Mouse (Mus musculus) granulocyte monocyte progenitor cell, adult 5-6 weeks (primary cell): Measurements from ENCODE around the gene Drosha. TPM values are rescaled to one million over a fixed set of nuclear protein-coding genes. Genes with fewer than 3 reads are reported as not detected.
"Not testable (repeated sequence)": the region's sequence is repeated elsewhere in the genome, so short reads cannot be mapped to it uniquely, and the experiment has no call there.

ENCODE experiments used
- ATAC-seq: replicated peaks from 2 replicates; pipeline ENCODE4 v1.8.0; 2016; ENCODE audit warnings: mild to moderate bottlenecking, moderate TSS enrichment, inconsistent platforms; ENCODE audit not compliant: poor library complexity, severe bottlenecking
- total RNA-seq, 2 experiments: library from RNA; stranded (forward) in 1 of 2; stranded (reverse) in 1 of 2; fragments of 200-712, 200-1000 nt in 1 of 2; fragments of >200 nt in 1 of 2; fragmentation: Nextera tagmentation in 1 of 2; gene quantifications; 2 replicates each; pipeline ENCODE4 v1.2.3; 2014 to 2017

Gene Drosha
- total RNA-seq, 2 experiments from 2014 or later = 23.5 to 33.0 TPM

DNA sequence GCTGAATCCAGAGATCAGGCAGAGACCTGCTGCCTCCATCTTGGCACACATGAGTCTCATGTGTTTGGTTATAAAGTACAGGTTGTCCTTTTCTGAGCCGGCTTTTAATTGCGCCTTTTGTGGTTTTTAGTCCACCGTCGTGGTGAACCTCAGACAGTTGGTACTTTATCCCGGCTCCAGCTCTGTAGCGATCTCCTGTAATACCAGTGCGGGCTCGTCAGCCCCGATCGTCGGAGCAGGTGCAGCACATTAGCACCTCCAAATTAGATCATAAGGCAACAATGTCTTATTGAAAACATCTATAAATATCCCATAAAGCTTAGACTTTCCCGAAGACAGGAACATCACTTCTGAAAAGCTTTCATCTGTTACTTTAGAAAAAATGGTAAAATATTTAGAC, 53.3 kb downstream of the Drosha start:
- ATAC-seq = no peak

DNA sequence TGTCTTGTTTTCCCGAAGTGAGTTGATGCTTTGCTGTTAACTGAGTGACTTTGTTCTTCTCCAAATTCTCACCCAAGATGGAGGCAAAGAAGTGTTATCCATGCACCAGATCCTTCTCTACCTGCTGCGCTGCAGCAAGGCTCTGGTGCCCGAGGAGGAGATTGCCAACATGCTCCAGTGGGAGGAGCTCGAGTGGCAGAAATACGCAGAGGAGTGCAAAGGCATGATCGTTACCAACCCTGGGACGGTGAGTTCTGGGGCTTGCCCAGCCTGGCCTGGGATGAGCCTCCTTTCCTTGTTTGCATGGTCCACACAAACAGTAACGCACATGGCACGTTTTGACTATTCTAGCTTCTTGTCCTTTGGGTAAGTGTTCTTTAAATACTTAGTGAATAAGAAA, 54.0 kb downstream of the Drosha start:
- ATAC-seq = no peak

DNA sequence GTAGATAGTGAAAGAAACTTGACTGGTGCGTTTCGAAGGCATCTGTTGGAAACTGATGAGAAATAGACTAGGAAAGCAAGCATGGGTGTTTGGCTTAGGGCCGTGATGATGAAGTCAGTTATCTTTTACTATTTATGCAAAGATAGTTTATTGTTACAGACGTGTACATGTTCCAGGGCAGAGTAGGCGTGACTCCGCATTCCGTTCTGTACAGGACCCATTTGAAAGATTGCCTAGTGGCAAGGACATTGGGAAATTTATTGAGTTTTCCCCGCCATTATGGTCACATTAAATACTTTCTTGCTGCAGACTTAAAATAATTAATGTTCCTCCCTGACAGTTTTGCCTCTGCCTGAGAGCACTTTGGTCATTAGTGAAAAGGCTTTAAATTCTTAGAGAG, 55.3 kb downstream of the Drosha start:
- no peak for ATAC-seq

DNA sequence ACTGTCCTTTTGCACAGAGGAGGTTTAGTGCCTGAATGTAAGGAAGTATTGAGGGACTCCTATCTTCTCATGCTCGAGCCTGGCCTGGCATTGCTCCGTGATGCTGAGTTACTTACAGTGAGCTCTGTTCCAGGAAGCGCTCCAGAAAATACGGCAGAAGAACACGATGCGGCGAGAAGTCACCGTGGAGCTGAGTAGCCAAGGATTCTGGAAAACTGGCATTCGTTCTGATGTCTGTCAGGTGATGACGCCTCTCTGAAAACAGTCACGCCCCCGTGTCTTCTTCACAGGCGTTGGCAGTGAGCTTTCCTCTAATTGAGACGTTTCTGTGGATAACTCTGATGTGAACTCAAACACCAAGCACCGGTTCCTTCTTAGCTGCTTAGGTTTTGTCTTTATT, 60.2 kb downstream of the Drosha start:
- no peak for ATAC-seq

DNA sequence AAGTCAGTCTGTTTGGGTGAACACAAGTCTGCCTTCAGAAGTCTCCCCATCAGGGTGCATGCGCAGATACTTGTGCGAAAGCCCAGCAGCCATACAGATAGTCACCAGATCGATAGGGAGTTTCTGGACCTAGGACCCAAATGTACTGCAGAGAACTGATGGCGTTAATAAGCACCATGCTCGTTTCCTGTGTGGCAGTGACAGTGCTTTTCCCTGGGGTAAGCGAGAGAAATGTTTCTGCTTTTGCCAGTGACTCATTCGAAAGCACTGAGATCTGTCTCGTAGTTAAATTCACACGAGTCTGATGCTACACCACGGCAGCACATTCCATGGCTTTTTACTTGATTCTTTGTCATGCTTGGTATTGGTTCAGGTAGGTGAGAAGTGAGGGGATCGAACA, 60.7 kb downstream of the Drosha start:
- no peak for ATAC-seq

DNA sequence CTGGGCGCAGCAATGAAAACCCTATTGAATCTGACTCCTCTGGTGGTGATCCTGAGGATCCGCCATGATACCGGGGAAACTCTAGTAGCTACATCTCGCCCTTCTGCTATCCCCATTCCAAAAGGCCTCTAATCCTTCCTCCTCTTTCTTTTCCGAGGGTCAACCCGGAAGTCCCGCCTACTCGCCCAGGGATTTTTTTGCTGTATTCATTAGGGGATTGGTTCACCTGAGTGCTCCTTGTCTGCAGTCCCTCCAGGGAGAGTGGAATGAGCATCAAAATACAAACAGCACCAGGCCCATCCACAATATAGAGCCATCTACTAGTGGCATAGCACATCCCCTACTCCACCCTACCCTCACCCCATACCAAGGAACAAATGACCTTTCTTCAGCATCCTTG, 62.6 kb downstream of the Drosha start:
- ATAC-seq = no peak

DNA sequence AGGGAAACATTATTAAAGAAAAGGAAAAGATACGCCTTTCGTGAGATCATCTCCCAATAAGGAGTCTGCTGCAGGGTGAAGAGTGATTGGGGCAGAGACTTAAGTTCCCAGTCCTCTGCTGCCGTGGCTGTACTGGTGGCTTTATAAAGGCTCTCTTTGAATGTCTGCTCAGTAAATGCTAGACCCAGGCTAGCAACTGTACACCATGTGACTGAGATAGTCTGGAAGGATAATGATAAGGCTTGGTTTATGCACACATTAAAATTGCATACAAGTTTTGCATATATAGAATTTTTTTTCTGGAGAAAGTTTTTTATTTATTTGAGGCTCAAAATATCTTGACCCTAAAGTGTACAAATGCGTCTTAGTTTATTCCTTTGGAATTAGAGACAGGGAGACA, 63.7 kb downstream of the Drosha start:
- no peak for ATAC-seq

DNA sequence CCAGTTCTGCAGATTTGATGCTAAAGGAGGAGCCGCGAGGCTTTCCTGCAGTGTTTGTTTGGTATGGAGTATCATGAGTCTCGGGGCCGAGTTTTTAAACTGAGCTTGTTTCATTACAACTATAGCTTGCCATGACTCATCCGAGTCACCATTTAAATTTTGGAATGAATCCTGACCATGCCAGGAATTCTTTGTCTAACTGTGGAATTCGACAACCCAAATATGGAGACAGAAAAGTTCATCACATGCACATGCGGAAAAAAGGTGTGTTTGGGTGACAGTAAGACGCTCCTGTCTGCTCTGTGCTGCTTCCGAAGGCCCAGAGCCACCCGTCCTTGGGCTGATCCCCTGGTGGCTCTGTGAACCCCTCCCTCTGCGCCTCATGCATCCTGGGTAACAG, 65.3 kb downstream of the Drosha start:
- ATAC-seq = no peak

DNA sequence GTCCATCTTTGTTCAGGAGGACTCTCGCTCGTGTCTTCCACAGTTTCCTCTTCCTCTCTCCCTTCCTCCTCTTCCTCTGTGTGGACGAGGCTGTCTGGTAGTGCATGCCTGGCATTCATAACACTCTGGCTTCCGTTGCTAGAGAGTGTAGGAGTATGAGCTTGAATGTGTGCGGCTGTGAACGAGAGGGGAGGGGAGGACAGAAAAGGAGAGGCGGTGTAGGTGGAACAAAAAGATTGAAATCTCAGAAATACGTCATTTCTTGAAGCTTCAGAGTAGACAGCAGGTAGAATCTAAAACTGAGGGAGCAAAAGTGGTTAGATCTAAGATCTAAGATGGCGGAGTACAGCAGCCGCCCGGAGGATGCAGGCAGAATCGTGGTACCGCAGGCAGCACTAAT, 70.8 kb downstream of the Drosha start:
- ATAC-seq = no peak

DNA sequence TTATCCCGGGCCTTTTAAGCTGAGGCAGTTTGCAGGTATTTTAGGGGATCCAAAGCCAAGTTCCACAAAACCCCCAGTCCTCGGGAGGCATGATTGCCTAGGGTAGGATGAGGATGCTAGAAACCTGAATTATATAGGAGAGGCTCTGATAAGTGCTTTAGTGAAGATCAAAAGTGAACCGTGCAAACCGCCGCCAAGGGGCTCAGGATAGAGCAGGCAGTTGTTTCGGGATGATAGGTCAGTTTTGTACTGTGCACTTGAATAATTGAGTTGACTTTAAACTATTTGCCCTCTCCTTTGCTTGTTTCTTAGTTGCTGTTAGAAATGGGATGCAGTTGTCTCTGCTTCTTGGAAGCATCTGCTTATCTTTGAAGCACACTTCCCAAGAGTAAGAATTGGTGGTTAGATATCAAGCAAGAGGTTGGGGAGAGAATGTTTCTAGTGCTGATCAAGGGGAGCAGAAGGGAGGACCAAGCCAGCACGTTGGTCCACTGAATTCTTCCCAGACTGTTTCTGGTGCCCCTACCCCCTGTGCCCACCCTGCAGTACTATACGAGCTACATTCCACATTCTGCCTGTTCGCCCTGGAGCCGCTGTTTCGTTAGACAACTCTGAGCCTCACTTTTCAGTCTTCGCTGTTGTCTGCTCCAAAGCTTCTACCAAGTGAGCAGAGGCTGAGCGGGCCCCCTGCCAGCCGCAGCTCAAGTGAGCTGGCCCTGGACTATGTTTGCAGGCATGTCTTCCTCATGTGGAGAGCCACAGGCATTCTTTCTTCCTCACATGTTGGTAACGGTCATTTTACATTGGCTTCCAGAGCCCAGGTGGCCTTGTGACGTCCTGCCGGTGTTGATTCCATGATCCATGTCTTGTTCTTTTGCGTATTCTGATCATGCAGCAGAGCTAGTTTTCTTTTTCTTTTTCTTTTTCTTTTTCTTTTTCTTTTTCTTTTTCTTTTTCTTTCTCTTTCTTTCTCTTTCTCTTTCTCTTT, 71.7 kb downstream of the Drosha start:
- no peak for ATAC-seq

DNA sequence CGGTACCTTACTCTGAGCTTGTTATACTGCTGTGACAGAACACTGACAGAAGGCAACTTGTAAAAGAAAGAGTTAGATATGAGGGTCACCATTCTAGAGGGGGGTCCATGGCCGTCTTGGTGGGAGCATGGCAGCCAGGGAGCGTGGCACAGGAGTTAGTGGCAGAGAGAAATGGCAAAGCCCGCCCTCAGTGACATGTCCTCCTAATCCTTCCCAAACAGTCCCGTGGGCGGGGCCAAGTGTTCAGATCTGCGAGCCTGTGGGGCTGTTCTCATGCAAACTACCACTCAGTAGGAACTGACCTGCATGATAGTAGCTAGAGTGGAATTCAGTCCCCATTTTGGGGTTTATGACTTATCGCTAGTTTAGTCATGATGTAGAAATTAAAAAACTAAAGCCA, 73.2 kb downstream of the Drosha start:
- ATAC-seq = no peak

DNA sequence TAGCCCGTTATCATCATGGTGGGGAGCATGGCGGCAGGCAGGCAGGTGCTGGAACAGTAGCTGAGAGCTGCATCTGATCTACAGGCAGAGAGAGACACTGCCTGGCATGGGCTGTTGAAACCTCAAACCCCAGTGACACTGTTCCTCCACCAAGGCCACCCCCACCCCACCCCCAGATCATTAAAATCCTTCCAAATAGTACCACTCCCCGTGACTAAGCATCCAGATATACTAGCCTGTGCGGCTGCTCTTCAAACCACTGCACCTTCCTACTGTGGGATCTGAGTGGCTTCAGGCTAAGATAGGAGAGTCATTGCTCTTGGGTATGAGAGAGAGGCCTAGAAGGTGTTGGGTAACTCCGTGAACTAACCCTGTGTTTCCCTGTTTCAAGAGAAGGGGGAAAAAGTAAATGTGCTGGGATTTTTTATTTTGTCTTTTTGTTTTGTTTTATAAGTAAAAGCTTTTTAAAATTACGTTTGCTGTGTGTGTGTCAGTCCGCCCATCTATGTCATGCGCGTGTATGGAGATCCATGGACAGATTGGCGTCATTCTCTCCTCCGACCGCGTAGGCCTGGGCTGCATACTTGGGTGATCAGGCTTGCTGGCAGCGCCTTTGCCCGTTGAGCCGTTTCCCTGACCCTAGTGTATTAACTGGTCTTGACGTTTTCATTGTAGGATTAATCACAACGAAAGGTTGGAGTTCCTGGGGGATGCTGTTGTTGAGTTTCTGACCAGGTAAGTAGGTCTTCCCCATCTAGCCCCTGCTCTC, 76.0 kb downstream of the Drosha start:
- ATAC-seq = no peak

DNA sequence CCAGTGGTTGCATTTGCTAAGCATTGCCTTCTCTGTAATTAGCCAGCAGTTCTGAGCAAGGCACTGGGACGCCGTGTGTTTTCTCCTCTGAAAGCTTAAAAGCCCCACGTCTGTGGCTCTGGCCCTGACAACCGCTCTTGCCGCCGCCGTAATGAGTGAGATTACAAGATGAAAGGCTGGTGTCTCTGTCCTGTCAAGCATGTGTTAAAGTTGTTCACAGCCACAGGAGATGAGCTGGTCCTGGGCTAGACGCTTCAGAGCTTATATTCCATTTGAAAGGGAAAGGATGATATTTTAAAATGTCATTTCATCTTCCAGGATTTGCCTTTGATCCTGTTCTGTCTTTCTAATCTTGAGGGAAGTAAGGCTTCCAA, 76.6 kb downstream of the Drosha start:
- ATAC-seq = no peak

DNA sequence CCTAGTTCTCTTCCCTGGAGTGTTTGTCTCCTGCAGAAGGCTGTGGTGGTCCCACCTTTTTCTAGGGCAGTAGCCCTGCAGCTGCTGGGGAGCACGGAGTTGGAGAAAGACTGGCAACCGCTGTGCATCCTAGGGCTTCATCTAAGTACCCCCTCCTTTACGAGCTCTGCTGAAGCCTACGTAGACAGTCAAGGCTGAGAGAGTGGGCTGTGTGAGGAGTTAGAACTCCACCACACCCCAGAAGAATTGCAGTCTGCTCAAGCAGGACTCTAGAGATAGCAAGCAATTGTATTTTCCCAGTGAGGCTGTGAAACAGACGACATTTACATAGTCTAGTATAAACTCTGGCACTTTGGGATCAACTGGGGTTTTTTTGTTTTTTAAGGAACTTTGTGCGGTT, 79.8 kb downstream of the Drosha start:
- no peak for ATAC-seq

DNA sequence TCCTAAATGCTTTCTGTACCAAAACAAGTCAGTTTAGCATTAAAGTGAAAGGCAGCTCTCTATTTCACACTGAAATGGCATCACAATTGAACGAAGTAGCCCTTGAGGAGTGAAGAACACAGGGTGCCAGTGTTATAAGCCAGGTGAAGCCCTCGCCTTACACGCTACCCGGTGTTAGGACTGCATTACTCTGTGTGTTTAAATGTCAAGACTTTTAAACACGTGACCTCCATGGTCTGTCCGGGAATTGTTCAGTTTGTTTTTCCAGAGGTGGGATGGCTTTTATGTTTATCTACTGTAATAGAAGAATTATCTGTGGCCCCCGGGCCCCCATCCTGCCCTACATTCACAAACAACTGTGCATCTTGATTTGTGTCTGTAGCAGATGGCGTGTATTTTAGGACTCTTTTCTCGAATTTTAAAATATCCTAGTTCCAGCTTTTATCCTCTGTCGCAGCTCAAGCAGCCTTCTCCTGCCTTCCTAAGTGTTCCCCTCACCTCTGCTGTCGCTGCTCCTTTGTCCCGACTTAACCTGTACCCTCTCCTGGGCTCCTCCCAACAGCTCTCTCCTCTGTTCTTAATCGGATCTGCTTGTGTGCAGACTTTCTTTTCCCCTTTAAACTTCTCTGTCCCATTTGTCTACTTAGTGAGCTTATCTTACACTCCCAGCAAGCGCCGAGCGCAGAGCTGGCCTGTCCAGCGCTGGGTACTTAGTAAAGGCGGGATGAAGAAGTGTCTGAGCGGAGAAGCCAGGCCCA, 83.5 kb downstream of the Drosha start:
- no peak for ATAC-seq

DNA sequence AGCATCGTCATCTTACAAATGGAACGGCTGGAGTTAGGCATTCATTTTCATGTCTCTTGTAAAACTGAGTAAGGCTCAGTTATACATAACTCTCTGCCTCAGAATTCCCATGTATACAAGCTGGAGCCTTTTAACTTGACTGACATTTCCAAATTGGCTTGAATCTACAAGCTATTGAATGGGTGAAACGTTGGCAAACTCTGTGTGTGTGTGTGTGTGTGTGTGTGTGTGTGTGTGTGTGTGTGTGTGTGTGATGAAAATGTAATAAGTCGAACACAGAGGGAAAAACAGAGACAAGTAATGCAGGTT, 84.1 kb downstream of the Drosha start:
- no peak for ATAC-seq

DNA sequence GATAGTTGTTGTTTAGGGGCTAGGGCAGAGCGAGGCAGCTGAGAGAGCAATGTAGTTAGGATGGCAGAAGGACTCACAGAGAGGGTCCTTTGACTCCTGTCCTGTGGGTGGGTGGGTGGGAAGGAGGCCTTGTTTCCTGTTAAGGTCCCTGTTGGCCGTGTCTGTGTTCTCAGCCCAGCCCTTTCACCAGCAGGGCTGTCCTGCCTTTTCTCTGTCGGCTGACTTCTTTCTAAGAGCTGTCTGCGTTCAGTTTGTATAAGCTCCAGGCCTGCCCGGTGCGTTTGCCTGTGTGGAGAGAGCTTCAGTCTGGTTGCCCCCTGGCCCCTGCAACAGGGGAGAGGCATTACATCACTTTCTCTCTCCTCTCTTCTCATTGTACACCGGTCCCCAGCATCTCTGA, 84.6 kb downstream of the Drosha start:
- ATAC-seq = no peak

DNA sequence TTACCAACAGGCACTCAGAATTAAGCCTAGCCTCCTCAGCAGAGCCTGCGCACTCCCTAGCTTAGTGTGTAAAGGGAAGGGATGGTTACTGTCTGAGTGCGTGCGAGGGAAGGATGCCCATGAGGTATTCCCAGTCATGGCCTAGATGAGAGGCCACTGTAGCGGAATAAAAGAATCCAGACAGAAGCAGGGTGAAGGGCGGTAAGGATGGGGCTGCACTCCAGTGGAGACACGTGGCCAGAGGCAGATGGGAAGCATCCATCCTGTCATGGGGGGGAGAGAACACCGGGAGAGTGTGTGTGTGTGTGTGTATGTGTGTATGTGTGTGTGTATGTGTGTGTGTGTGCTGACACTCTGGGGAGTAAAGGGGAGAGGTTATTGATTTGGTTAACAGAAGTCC, 86.5 kb downstream of the Drosha start:
- ATAC-seq = no peak

DNA sequence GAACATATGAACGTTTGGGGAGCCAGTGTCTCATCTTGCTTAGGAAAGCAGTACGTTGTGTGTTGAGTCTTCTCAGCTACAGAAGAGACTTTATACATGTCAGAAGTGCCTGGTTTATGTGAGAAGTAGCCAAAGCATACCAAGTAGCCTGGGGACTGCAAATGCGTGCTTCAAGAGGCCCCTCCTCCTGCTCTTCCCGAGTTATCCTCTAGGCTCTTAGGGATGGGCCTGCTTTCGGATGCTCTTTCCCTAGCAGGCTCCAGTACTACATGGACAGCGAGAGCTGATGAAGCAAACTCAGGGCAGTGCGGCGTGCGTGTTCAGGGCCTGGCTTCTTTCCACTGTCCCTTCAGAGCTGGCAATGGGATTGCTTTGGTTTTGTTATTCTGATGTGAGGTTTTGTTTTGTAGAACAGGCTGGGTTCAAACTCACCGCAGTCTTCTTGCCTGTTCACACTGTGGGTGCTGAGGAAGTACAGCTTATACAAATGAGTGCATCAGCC, 91.8 kb downstream of the Drosha start:
- no peak for ATAC-seq

DNA sequence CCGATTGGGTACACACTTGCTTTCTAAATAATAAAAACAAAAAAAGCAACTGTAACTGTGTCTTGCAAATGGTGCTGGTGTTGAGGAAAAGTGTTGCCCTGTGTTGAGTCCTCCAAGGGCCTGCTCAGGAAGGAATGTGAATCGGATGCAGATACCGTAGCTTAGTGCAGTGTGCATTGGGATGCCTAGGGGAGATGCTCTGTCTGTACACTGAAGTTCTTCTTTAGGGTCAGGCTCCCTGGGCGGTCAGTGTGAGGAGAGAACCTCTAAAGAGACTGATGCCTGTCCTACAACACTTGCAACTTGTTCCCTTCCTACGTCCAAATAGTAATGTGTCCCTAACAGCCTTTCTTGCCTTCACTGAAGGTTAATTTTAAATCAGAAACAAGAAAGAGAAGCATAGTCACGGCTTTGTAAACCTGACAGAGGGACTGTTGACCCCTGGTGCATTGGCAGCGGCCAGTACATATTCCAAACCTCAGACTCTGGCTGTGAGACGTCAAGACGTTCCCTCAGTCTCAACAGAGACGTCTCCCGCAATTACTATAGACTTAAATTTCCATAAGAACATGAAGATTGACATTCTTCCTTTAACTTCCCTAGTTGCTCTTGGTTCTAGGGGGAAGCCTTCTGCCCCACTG, 94.8 kb downstream of the Drosha start:
- not testable (repeated sequence) for ATAC-seq
